Mouse (Mus musculus) cerebellum, postnatal 14 days (tissue): Measurements from ENCODE around the gene Rab1b.

ENCODE experiments used
- DNase-seq, 2 experiments: peaks; one replicate each; pipeline ENCODE4 v3.0.0; 2021; ENCODE audit warnings: mixed read lengths in 2 of 2

Gene Rab1b

GRCm38 (mm10) chr19:5071077-5071476, 35.8 kb downstream of the Rab1b start:
- DNase-seq: no peak

GRCm38 (mm10) chr19:5069978-5070377, 36.9 kb downstream of the Rab1b start:
- DNase-seq: no peak

GRCm38 (mm10) chr19:5069486-5069885, 37.4 kb downstream of the Rab1b start:
- DNase-seq: no peak

GRCm38 (mm10) chr19:5068570-5069234, 38.2 kb downstream of the Rab1b start:
- peak in 1 of 2 experiments; percentile 28 for DNase-seq

GRCm38 (mm10) chr19:5067867-5068569, 38.9 kb downstream of the Rab1b start, which contains the start of gene Cd248:
Gene Cd248 (plus strand): TSS chr19:5068078.
- DNase-seq: peak; percentile 27 to 61

GRCm38 (mm10) chr19:5067040-5067799, 39.7 kb downstream of the Rab1b start:
- DNase-seq: no peak

GRCm38 (mm10) chr19:5065104-5065503, 41.8 kb downstream of the Rab1b start:
- peak in 1 of 2 experiments; percentile 39 for DNase-seq

GRCm38 (mm10) chr19:5062446-5062845, 44.4 kb downstream of the Rab1b start:
- DNase-seq: no peak

GRCm38 (mm10) chr19:5062041-5062440, 44.8 kb downstream of the Rab1b start:
- DNase-seq: no peak

- no peak for DNase-seq
Observed at GRCm38 (mm10) chr19:5060365-5061330, 46.2 kb downstream of the Rab1b start.

GRCm38 (mm10) chr19:5058801-5059771, 47.8 kb downstream of the Rab1b start:
- no peak for DNase-seq

GRCm38 (mm10) chr19:5057876-5058775, 48.7 kb downstream of the Rab1b start:
- no peak for DNase-seq

- peak; percentile 65 to 66 for DNase-seq
Observed at GRCm38 (mm10) chr19:5056251-5056650, 50.6 kb downstream of the Rab1b start.

GRCm38 (mm10) chr19:5053909-5054308, 53.0 kb downstream of the Rab1b start:
- DNase-seq: peak; percentile 70 to 88

GRCm38 (mm10) chr19:5052853-5053252, 54.0 kb downstream of the Rab1b start:
- DNase-seq: peak; percentile 64 to 68

GRCm38 (mm10) chr19:5052166-5052822, 54.6 kb downstream of the Rab1b start:
- DNase-seq: peak; percentile 46 to 56

GRCm38 (mm10) chr19:5051515-5051914, 55.4 kb downstream of the Rab1b start:
- DNase-seq: no peak

- DNase-seq: no peak
Observed at GRCm38 (mm10) chr19:5051031-5051430, 55.8 kb downstream of the Rab1b start.
